Mouse (Mus musculus) retina, postnatal 1 day (tissue): ENCODE results near the gene Slain2.

Experiments used
- DNase-seq: peaks from one replicate; pipeline ENCODE4 v3.0.0-alpha.2; 2012

The Slain2 gene

GRCm38 (mm10) chr5:73013611-73014287, 99.6 kb downstream of the Slain2 start:
- DNase-seq: peak; percentile 34

DNA sequence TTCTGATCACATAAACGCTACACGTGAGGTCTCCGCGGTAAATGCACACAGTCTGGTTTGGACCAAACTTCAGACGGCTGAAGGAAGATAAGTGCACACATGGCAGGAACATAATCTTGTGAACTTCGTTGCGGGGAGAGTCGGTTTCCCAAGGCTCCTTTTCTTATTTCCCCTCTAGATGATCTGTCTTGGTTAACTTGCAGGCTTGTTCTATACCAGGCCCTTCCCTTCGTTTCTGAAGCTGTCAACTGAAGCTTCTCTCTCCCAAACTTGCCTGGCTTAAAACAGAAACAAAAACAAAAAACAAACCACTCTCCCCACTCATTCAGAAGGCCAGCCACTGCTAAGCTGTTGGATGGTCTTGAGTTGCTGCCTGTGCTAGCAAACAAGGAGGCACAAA, 100.6 kb downstream of the Slain2 start:
- no peak for DNase-seq

GRCm38 (mm10) chr5:73023801-73024200, 109.7 kb downstream of the Slain2 start:
- DNase-seq: no peak
